Mouse (Mus musculus) cerebellum, postnatal 14 days (tissue): ENCODE data around the gene Slc44a3.
"Not testable (repeated sequence)": the region's sequence is repeated elsewhere in the genome, so short reads cannot be mapped to it uniquely, and the experiment has no call there.

Experiments used
- DNase-seq, 2 experiments: peaks; one replicate each; pipeline ENCODE4 v3.0.0; 2021; ENCODE audit warnings: mixed read lengths in 2 of 2

Slc44a3 gene

GRCm38 (mm10) chr3:121550370-121550769 is 18.2 kb upstream of the Slc44a3 start:
- DNase-seq, result peak; percentile 69 to 83

GRCm38 (mm10) chr3:121547851-121548624 is 15.8 kb upstream of the Slc44a3 start:
- DNase-seq, result no peak

- no peak for DNase-seq
Observed at GRCm38 (mm10) chr3:121540621-121541020, 8.4 kb upstream of the Slc44a3 start.

- no peak for DNase-seq
Observed at GRCm38 (mm10) chr3:121539871-121540431, 7.7 kb upstream of the Slc44a3 start.

GRCm38 (mm10) chr3:121538847-121539246 is 6.6 kb upstream of the Slc44a3 start:
- DNase-seq, result not testable (repeated sequence)

- no peak for DNase-seq
Observed at GRCm38 (mm10) chr3:121537996-121538395, 5.8 kb upstream of the Slc44a3 start.

- no peak for DNase-seq
Observed at GRCm38 (mm10) chr3:121536803-121537202, 4.6 kb upstream of the Slc44a3 start.

GRCm38 (mm10) chr3:121535813-121536504 is 3.8 kb upstream of the Slc44a3 start:
- DNase-seq, result peak; percentile 68 to 70

- DNase-seq, result peak in 1 of 2 experiments; percentile 15
Observed at GRCm38 (mm10) chr3:121531370-121532148, 645 bp downstream of the Slc44a3 start.

GRCm38 (mm10) chr3:121530546-121531258 is 1.5 kb downstream of the Slc44a3 start:
- DNase-seq, result no peak

- no peak for DNase-seq
Observed at GRCm38 (mm10) chr3:121526096-121527093, 5.8 kb downstream of the Slc44a3 start.

GRCm38 (mm10) chr3:121521633-121522125 is 10.5 kb downstream of the Slc44a3 start:
- DNase-seq, result no peak

GRCm38 (mm10) chr3:121521123-121521522 is 11.1 kb downstream of the Slc44a3 start:
- no peak for DNase-seq

- no peak for DNase-seq
Observed at GRCm38 (mm10) chr3:121517030-121517429, 15.2 kb downstream of the Slc44a3 start.

GRCm38 (mm10) chr3:121509141-121509540 is 23.1 kb downstream of the Slc44a3 start:
- no peak for DNase-seq

- no peak for DNase-seq
Observed at GRCm38 (mm10) chr3:121507678-121508077, 24.5 kb downstream of the Slc44a3 start.

GRCm38 (mm10) chr3:121506756-121507155 is 25.4 kb downstream of the Slc44a3 start:
- DNase-seq, result no peak

- no peak for DNase-seq
Observed at GRCm38 (mm10) chr3:121506175-121506574, 26.0 kb downstream of the Slc44a3 start.

GRCm38 (mm10) chr3:121504927-121505487 is 27.2 kb downstream of the Slc44a3 start:
- no peak for DNase-seq

GRCm38 (mm10) chr3:121500734-121501133 is 31.5 kb downstream of the Slc44a3 start:
- DNase-seq, result no peak
